Mouse (Mus musculus): ENCODE results near the gene Pdzrn3. TPM values are rescaled to one million over a fixed set of nuclear protein-coding genes. Genes with fewer than 3 reads are reported as not detected.

The Pdzrn3 gene
- polyA plus RNA-seq, 1 experiment from 2014 or later, result 0.46 TPM

- H3K4me3 ChIP-seq (replicated peaks), result no peak overlapping the region
- H3K36me3 ChIP-seq (replicated peaks), result no peaks in the 10 kb centered on the region
- H3K9ac ChIP-seq, result no peak overlapping the region
- H3K4me2 ChIP-seq, result no peak overlapping the region
- H3K4me1 ChIP-seq (replicated peaks), result no peaks in the 10 kb centered on the region
- peaks cover 5% of the 10 kb centered on the region; the same call in 1 of the 2 replicates for H3K27me3 ChIP-seq
- no peaks in the 10 kb centered on the region for H3K9me3 ChIP-seq (replicated peaks)
- no peak for ATAC-seq (ENCODE audit: insufficient read depth)
- 62% methylated on average over 7 of the region's 7 CpGs for WGBS (ENCODE audit: insufficient replicate concordance)
- H3K27ac ChIP-seq (replicated peaks), result no peak overlapping the region
Measured at GRCm38 (mm10) chr6:101385490-101385889, 7.8 kb upstream of the Pdzrn3 start.

- Histone ChIP-seq H3K9me3 (replicated peaks) (no peaks in the 10 kb centered on the region), H3K9ac (no peak overlapping the region), H3K4me3 (replicated peaks) (no peak overlapping the region), H3K36me3 (replicated peaks) (no peaks in the 10 kb centered on the region), H3K27me3 (peaks cover 10% of the 10 kb centered on the region; the same call in 1 of the 2 replicates), H3K4me1 (replicated peaks) (no peaks in the 10 kb centered on the region), H3K4me2 (no peak overlapping the region), H3K27ac (replicated peaks) (no peak overlapping the region)
- WGBS (ENCODE audit: insufficient replicate concordance), result 56% methylated on average over 7 of the region's 7 CpGs
- ATAC-seq (ENCODE audit: insufficient read depth), result no peak
Measured at GRCm38 (mm10) chr6:101384958-101385357, 7.3 kb upstream of the Pdzrn3 start.

- Histone ChIP-seq H3K27ac (replicated peaks) (no peak overlapping the region), H3K27me3 (peaks cover 14% of the 10 kb centered on the region; the same call in 1 of the 2 replicates), H3K9me3 (replicated peaks) (no peaks in the 10 kb centered on the region), H3K4me2 (no peak overlapping the region), H3K4me3 (replicated peaks) (no peak overlapping the region), H3K9ac (no peak overlapping the region), H3K4me1 (replicated peaks) (no peaks in the 10 kb centered on the region), H3K36me3 (replicated peaks) (no peaks in the 10 kb centered on the region)
- 49% methylated on average over 6 of the region's 6 CpGs for WGBS (ENCODE audit: insufficient replicate concordance)
- ATAC-seq (ENCODE audit: insufficient read depth), result no peak
Measured at GRCm38 (mm10) chr6:101384476-101384875, 6.8 kb upstream of the Pdzrn3 start.

- ATAC-seq (ENCODE audit: insufficient read depth), result no peak
- no peak overlapping the region for H3K4me3 ChIP-seq (replicated peaks)
- no peak overlapping the region for H3K9ac ChIP-seq
- H3K27me3 ChIP-seq, result peaks cover 30% of the 10 kb centered on the region
- no peaks in the 10 kb centered on the region for H3K9me3 ChIP-seq (replicated peaks)
- no peaks in the 10 kb centered on the region for H3K4me1 ChIP-seq (replicated peaks)
- 65% methylated on average over 4 of the region's 4 CpGs for WGBS (ENCODE audit: insufficient replicate concordance)
- no peak overlapping the region for H3K4me2 ChIP-seq
- H3K36me3 ChIP-seq (replicated peaks), result no peaks in the 10 kb centered on the region
- no peak overlapping the region for H3K27ac ChIP-seq (replicated peaks)
Measured at GRCm38 (mm10) chr6:101382891-101383290, 5.2 kb upstream of the Pdzrn3 start.

GRCm38 (mm10) chr6:101379546-101379945, 1.8 kb upstream of the Pdzrn3 start:
- no peak for ATAC-seq (ENCODE audit: insufficient read depth)
- Histone ChIP-seq H3K27ac (replicated peaks) (no peak overlapping the region), H3K9me3 (replicated peaks) (no peaks in the 10 kb centered on the region), H3K4me1 (replicated peaks) (peaks cover 8% of the 10 kb centered on the region), H3K4me3 (replicated peaks) (no peak overlapping the region), H3K36me3 (replicated peaks) (no peaks in the 10 kb centered on the region), H3K4me2 (no peak overlapping the region), H3K27me3 (peaks cover 57% of the 10 kb centered on the region), H3K9ac (no peak overlapping the region)
- 49% methylated on average over 3 of the region's 3 CpGs for WGBS (ENCODE audit: insufficient replicate concordance)

GRCm38 (mm10) chr6:101377935-101378609, 375 bp upstream of the Pdzrn3 start:
- 1% methylated on average over 29 of the region's 29 CpGs for WGBS (ENCODE audit: insufficient replicate concordance)
- no peak overlapping the region for H3K9ac ChIP-seq
- ATAC-seq (ENCODE audit: insufficient read depth), result peak; percentile 29; the same call in 1 of the 2 replicates

GRCm38 (mm10) chr6:101376511-101377166, 1.1 kb downstream of the Pdzrn3 start:
- Histone ChIP-seq H3K4me1 (replicated peaks) (peaks cover 11% of the 10 kb centered on the region), H3K4me3 (replicated peaks) (peak overlapping the region; percentile 51), H3K9ac (no peak overlapping the region), H3K27me3 (peaks cover 57% of the 10 kb centered on the region), H3K36me3 (replicated peaks) (no peaks in the 10 kb centered on the region), H3K4me2 (peak overlapping the region; percentile 64), H3K9me3 (replicated peaks) (no peaks in the 10 kb centered on the region), H3K27ac (replicated peaks) (no peak overlapping the region)
- WGBS (ENCODE audit: insufficient replicate concordance), result 14% methylated on average over 10 of the region's 10 CpGs
- ATAC-seq (ENCODE audit: insufficient read depth), result no peak

More at GRCm38 (mm10) chr6:101377935-101378609, 375 bp upstream of the Pdzrn3 start:
- H3K9me3 ChIP-seq (replicated peaks), result no peaks in the 10 kb centered on the region
- H3K4me1 ChIP-seq (replicated peaks), result peaks cover 11% of the 10 kb centered on the region
- H3K27ac ChIP-seq (replicated peaks), result no peak overlapping the region
- H3K27me3 ChIP-seq, result peaks cover 57% of the 10 kb centered on the region
- peak overlapping the region; percentile 64 for H3K4me2 ChIP-seq
- no peaks in the 10 kb centered on the region for H3K36me3 ChIP-seq (replicated peaks)
- H3K4me3 ChIP-seq (replicated peaks), result peak overlapping the region; percentile 51

GRCm38 (mm10) chr6:101376049-101376448, 1.6 kb downstream of the Pdzrn3 start:
- H3K4me1 ChIP-seq (replicated peaks), result peaks cover 11% of the 10 kb centered on the region
- no peaks in the 10 kb centered on the region for H3K36me3 ChIP-seq (replicated peaks)
- H3K9me3 ChIP-seq (replicated peaks), result no peaks in the 10 kb centered on the region
- peaks cover 57% of the 10 kb centered on the region for H3K27me3 ChIP-seq
- ATAC-seq (ENCODE audit: insufficient read depth), result no peak
- no peak overlapping the region for H3K4me3 ChIP-seq (replicated peaks)
- WGBS (ENCODE audit: insufficient replicate concordance), result 46% methylated on average over 10 of the region's 10 CpGs
- H3K9ac ChIP-seq, result no peak overlapping the region
- H3K4me2 ChIP-seq, result peak overlapping the region; percentile 64
- no peak overlapping the region for H3K27ac ChIP-seq (replicated peaks)

- peaks cover 11% of the 10 kb centered on the region for H3K4me1 ChIP-seq (replicated peaks)
- ATAC-seq (ENCODE audit: insufficient read depth), result peak; percentile 71
- peak overlapping the region; percentile 37 for H3K4me2 ChIP-seq
- H3K27ac ChIP-seq (replicated peaks), result peak overlapping the region; percentile 38
- H3K9me3 ChIP-seq (replicated peaks), result no peaks in the 10 kb centered on the region
- peaks cover 45% of the 10 kb centered on the region for H3K27me3 ChIP-seq
- H3K36me3 ChIP-seq (replicated peaks), result no peaks in the 10 kb centered on the region
- 20% methylated on average over 7 of the region's 7 CpGs for WGBS (ENCODE audit: insufficient replicate concordance)
- no peak overlapping the region for H3K4me3 ChIP-seq (replicated peaks)
- no peak overlapping the region for H3K9ac ChIP-seq
Measured at GRCm38 (mm10) chr6:101374721-101375120, 3.0 kb downstream of the Pdzrn3 start.

- H3K4me3 ChIP-seq (replicated peaks), result no peak overlapping the region
- H3K36me3 ChIP-seq (replicated peaks), result no peaks in the 10 kb centered on the region
- 48% methylated on average over 1 of the region's 1 CpGs for WGBS (ENCODE audit: insufficient replicate concordance)
- no peak overlapping the region for H3K9ac ChIP-seq
- peaks cover 40% of the 10 kb centered on the region for H3K27me3 ChIP-seq
- H3K27ac ChIP-seq (replicated peaks), result no peak overlapping the region; the same call in 1 of the 2 replicates
- peaks cover 11% of the 10 kb centered on the region for H3K4me1 ChIP-seq (replicated peaks)
- no peak for ATAC-seq (ENCODE audit: insufficient read depth)
- H3K9me3 ChIP-seq (replicated peaks), result no peaks in the 10 kb centered on the region
- H3K4me2 ChIP-seq, result no peak overlapping the region
Measured at GRCm38 (mm10) chr6:101374186-101374585, 3.5 kb downstream of the Pdzrn3 start.

GRCm38 (mm10) chr6:101372982-101373381, 4.7 kb downstream of the Pdzrn3 start:
- H3K4me1 ChIP-seq (replicated peaks), result peaks cover 11% of the 10 kb centered on the region
- H3K9me3 ChIP-seq (replicated peaks), result no peaks in the 10 kb centered on the region
- H3K27me3 ChIP-seq, result peaks cover 28% of the 10 kb centered on the region
- no peak for ATAC-seq (ENCODE audit: insufficient read depth)
- H3K9ac ChIP-seq, result no peak overlapping the region
- H3K4me3 ChIP-seq (replicated peaks), result no peak overlapping the region
- 68% methylated on average over 5 of the region's 5 CpGs for WGBS (ENCODE audit: insufficient replicate concordance)
- no peak overlapping the region for H3K27ac ChIP-seq (replicated peaks)
- H3K4me2 ChIP-seq, result no peak overlapping the region
- no peaks in the 10 kb centered on the region for H3K36me3 ChIP-seq (replicated peaks)

Measured in liver, embryonic 15.5 days (tissue).